Mouse (Mus musculus) mature B cell (primary cell): Measurements from ENCODE around the gene Mtor.

Source experiments
- in situ Hi-C: fragments of 300-500 bp; cut with MboI; formaldehyde crosslinking; loops from 2 replicates; pipeline ENCODE4 v1.14.3; 2019

Gene Mtor

GRCm38 (mm10) chr4:148448179-148448852 is at the start of gene Mtor:
Gene Mtor, plus strand, starts transcription at chr4:148448611.
- in situ Hi-C loops: loop anchor here (25.0 kb wide), 1 partner anchor 286 kb away; the partner anchor contains the start of genes Fbxo2, Fbxo44 and Fbxo6

- in situ Hi-C loops: no loop called here
Observed at GRCm38 (mm10) chr4:148399437-148400094, 48.8 kb upstream of the Mtor start.

GRCm38 (mm10) chr4:148403402-148403801 is 45.0 kb upstream of the Mtor start:
- in situ Hi-C loops: no loop called here

GRCm38 (mm10) chr4:148404748-148405147 is 43.7 kb upstream of the Mtor start:
- in situ Hi-C loops: no loop called here

GRCm38 (mm10) chr4:148405255-148405788 is 43.1 kb upstream of the Mtor start:
- in situ Hi-C loops: no loop called here

GRCm38 (mm10) chr4:148408256-148408975 is 40.0 kb upstream of the Mtor start:
- in situ Hi-C loops: no loop called here

- in situ Hi-C loops: no loop called here
Observed at GRCm38 (mm10) chr4:148415575-148415974, 32.8 kb upstream of the Mtor start.

- in situ Hi-C loops: no loop called here
Observed at GRCm38 (mm10) chr4:148417074-148417526, 31.3 kb upstream of the Mtor start.

GRCm38 (mm10) chr4:148417559-148417958 is 30.9 kb upstream of the Mtor start:
- in situ Hi-C loops: no loop called here

GRCm38 (mm10) chr4:148426950-148427850 is 21.2 kb upstream of the Mtor start:
- in situ Hi-C loops: loop anchor here (25.0 kb wide), 1 partner anchor 265 kb away; the partner anchor contains the start of genes Fbxo2, Fbxo44 and Fbxo6

- in situ Hi-C loops: loop anchor here (25.0 kb wide), 1 partner anchor 266 kb away; the partner anchor contains the start of genes Fbxo2, Fbxo44 and Fbxo6
Observed at GRCm38 (mm10) chr4:148428544-148428943, 19.9 kb upstream of the Mtor start.

GRCm38 (mm10) chr4:148429121-148429520 is 19.3 kb upstream of the Mtor start:
- in situ Hi-C loops: loop anchor here (25.0 kb wide), 1 partner anchor 267 kb away; the partner anchor contains the start of genes Fbxo2, Fbxo44 and Fbxo6

- in situ Hi-C loops: loop anchor here (25.0 kb wide), 1 partner anchor 267 kb away; the partner anchor contains the start of genes Fbxo2, Fbxo44 and Fbxo6
Observed at GRCm38 (mm10) chr4:148429686-148430085, 18.7 kb upstream of the Mtor start.

GRCm38 (mm10) chr4:148430880-148431519 is 17.4 kb upstream of the Mtor start:
- in situ Hi-C loops: loop anchor here (25.0 kb wide), 1 partner anchor 269 kb away; the partner anchor contains the start of genes Fbxo2, Fbxo44 and Fbxo6

- in situ Hi-C loops: loop anchor here (25.0 kb wide), 1 partner anchor 270 kb away; the partner anchor contains the start of genes Fbxo2, Fbxo44 and Fbxo6
Observed at GRCm38 (mm10) chr4:148432488-148432887, 15.9 kb upstream of the Mtor start.

- in situ Hi-C loops: loop anchor here (25.0 kb wide), 1 partner anchor 271 kb away; the partner anchor contains the start of genes Fbxo2, Fbxo44 and Fbxo6
Observed at GRCm38 (mm10) chr4:148433336-148433735, 15.1 kb upstream of the Mtor start.

GRCm38 (mm10) chr4:148433813-148434212 is 14.6 kb upstream of the Mtor start:
- in situ Hi-C loops: loop anchor here (25.0 kb wide), 1 partner anchor 272 kb away; the partner anchor contains the start of genes Fbxo2, Fbxo44 and Fbxo6

- in situ Hi-C loops: loop anchor here (25.0 kb wide), 1 partner anchor 272 kb away; the partner anchor contains the start of genes Fbxo2, Fbxo44 and Fbxo6
Observed at GRCm38 (mm10) chr4:148434554-148434953, 13.9 kb upstream of the Mtor start.

GRCm38 (mm10) chr4:148435106-148435505 is 13.3 kb upstream of the Mtor start:
- in situ Hi-C loops: loop anchor here (25.0 kb wide), 1 partner anchor 273 kb away; the partner anchor contains the start of genes Fbxo2, Fbxo44 and Fbxo6
